Mouse (Mus musculus): ENCODE results near the gene Ccdc78.
"Not testable (repeated sequence)": the region's sequence is repeated elsewhere in the genome, so short reads cannot be mapped to it uniquely, and the experiment has no call there.

Ccdc78 gene

GRCm38 (mm10) chr17:25781339-25781738 lies 5.0 kb upstream of the Ccdc78 start:
- in situ Hi-C loops (cut with MseI, MboI): no loop called here

GRCm38 (mm10) chr17:25783086-25783485 lies 3.3 kb upstream of the Ccdc78 start:
- in situ Hi-C loops (cut with MseI, MboI): no loop called here

DNA sequence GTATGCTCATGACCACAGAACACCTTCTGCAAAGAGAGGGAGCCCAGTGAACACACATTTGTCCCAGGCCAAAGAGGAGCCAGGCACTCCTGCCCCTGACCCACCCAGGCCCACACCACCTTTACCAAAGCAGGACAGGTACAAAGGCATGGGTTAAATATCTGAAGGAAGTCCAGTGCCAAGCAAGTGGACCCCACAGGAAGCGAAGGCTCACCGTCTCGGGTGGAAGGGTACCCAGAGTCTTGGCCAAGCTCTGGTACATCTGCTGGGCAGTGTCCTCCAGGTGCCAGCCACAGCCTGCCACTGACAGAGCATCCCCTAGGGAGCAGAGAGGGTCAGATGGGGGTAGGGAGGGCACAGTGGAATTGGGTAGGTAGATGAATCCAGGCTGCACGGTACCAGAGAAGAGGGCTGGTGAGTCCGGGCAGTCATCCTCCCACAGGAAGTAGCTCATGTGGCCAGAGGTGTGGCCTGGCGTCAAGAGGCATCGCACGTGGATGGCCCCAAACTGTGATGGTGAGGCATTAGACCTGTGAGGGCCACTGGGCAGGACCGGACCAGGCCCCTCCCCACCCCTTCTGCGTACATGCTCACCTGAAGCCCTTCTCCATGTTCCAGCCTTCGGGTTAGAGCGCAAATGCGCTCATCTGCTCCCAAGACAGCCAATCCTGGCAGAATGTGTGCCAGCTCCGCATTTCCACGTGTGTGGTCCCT lies 2.4 kb upstream of the Ccdc78 start:
- in situ Hi-C loops (cut with MseI, MboI): no loop called here

GRCm38 (mm10) chr17:25785281-25785745 lies 1.1 kb upstream of the Ccdc78 start, which contains the start of gene Haghl:
Haghl (minus strand) TSS chr17:25785673.
- in situ Hi-C loops (cut with MseI, MboI): no loop called here

DNA sequence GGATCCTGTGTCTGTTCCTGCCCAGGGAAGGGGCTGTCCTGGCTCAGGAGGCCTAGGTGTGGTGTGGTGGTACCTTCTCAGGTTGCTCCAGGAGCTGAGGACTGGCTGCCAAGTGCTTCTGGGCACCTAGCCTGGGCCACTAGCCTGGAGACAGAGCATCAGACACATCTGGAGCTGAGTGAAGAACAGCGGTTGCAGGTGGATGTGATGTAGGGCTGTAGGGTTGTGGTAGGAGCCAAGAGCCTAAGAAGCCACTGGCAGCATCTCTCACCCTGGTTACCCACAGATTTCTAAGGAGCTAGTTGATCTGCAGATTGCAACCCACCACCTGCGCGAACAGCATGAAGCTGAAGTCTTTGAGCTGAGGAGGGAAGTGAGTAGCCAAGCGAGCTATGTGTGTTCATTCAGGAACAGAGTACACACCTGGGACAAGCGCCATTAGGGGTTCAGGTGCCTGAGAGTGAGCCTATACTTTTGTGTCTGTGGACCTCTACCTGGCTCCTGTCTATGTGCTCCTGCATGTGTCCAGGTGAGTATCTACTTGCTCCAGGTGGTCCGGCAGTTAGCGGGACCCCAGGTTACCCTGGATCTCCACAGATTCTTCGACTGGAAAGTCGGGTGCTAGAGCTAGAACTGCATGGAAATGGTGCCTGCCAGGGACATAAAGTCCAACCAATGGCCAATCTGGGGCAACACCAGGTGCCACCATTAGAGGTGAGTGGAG lies 563 bp downstream of the Ccdc78 start:
- in situ Hi-C loops (cut with MseI, MboI): no loop called here

DNA sequence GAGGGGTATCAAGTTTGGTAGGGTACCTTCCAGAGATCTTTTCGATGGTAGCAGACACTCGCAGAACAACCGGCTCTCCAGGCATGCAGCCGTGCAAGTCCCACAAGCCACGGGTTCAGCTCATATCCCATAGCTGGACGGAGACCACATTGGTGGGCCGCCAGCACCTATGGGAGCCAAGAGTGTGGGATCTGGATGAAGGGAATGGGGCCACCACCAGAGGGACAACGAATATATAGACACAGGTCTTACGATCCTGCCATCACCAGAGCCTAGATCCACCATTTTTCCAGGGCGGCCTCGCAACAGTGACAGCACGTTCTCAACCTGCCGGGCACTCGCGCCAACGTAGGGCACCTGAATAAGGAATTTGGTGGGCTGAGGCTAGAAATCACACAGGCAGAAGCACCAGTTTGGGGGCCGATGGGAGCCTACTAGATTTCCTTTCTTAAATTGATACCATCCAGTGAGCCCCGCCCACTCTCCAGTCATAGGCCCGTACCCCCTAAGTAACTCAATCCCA lies 5.0 kb downstream of the Ccdc78 start:
- in situ Hi-C loops (cut with MseI, MboI): no loop called here

- in situ Hi-C loops (cut with MseI, MboI): no loop called here
Measured at GRCm38 (mm10) chr17:25791843-25792527, 5.6 kb downstream of the Ccdc78 start.

DNA sequence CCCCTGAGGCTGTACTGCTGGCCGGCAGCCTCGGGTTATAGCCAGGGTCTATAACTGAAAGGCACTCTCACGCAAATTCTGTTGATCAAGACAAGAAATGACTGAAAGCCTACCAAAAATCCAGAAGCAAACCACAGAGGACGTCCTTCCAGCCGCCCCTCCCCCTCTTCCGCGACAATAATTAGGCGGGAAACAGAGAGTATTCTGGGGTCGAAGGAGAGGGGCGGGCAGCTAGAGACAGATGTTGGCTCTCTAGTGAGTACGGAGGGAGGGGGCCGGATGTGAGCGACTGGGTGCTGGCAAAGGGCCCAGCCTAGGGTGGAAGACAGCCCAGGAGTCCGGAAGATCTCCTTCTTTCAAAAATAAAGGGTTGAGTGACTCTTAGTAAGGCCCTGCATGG lies 6.2 kb downstream of the Ccdc78 start, which contains the start of gene Fam173a:
Gene Fam173a (minus strand): TSS at position 287 of the 400 bp plus-strand sequence.
- in situ Hi-C loops (cut with MseI, MboI): no loop called here

GRCm38 (mm10) chr17:25794197-25794596 lies 7.8 kb downstream of the Ccdc78 start:
- in situ Hi-C loops (cut with MseI, MboI): no loop called here

- in situ Hi-C loops (cut with MseI, MboI): no loop called here
Measured at GRCm38 (mm10) chr17:25794998-25795397, 8.6 kb downstream of the Ccdc78 start.

- in situ Hi-C loops (cut with MseI, MboI): no loop called here
Measured at GRCm38 (mm10) chr17:25795609-25796092, 9.3 kb downstream of the Ccdc78 start, which contains the start of gene AC134908.4. AC134908.4 (minus strand) TSS chr17:25795659.

DNA sequence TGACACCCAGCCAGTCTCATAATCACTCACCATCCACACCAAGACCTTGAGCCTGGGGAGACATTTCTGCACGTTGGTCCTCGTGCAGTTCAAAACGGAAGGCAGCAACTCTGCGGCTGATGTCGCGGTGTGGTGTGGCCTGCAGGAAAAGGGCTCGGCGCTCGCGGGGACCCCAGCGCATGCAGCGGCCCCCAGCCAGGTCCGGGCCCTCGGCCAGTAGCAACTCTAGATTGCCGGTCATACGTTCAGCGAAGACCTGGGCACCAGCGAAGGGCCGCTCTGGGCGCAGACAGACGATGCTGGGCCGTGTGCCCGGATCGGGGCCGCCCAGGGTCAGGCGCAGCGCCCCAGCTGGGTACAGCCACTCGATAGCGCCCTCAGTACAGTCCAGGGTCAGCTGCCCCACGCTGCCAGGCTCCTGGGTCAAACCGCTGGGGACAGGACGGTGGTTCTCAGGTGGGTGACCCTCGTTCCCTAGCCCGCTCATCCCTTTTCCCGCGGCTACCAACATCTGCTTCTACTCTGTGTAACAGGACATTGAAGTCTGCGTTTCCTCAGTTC lies 9.9 kb downstream of the Ccdc78 start:
- in situ Hi-C loops (cut with MseI, MboI): no loop called here

DNA sequence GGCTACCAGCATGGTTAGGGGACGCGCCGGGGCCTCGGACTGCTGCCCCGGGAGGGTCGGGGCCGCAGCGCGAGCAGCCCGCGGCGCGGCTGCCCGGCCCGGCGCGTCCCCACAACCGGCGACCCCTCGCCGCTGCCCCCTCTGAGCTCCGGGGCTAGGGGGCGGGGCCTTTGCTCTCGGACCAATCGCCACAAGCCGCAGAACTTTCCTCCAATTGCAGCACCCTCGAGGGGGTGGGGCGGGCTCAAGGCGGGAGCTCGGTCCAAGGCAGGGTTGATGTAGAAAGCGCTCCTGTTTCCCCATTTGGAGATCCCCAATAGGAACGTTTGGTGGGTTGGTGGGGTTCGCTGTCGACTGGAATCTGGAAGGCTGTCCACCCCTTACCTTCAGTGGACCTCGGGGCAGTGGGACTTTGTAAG lies 10.6 kb downstream of the Ccdc78 start, which contains the start of gene Metrn:
Gene Metrn (minus strand): TSS at position 186 of the 419 bp plus-strand sequence.
- in situ Hi-C loops (cut with MseI, MboI): no loop called here

GRCm38 (mm10) chr17:25801029-25801428 lies 14.6 kb downstream of the Ccdc78 start:
- in situ Hi-C loops (cut with MseI, MboI): loop anchor here in 1 of 2 experiments (5.0 kb wide), 2 partner anchors 34 to 69 kb away; no protein-coding TSS in a partner anchor

- in situ Hi-C loops (cut with MseI, MboI): loop anchor here in 1 of 2 experiments (5.0 kb wide), 2 partner anchors 36 to 71 kb away; no protein-coding TSS in a partner anchor
Measured at GRCm38 (mm10) chr17:25802825-25803517, 16.6 kb downstream of the Ccdc78 start.

- in situ Hi-C loops (cut with MseI, MboI): no loop called here
Measured at GRCm38 (mm10) chr17:25806507-25806906, 20.1 kb downstream of the Ccdc78 start.

DNA sequence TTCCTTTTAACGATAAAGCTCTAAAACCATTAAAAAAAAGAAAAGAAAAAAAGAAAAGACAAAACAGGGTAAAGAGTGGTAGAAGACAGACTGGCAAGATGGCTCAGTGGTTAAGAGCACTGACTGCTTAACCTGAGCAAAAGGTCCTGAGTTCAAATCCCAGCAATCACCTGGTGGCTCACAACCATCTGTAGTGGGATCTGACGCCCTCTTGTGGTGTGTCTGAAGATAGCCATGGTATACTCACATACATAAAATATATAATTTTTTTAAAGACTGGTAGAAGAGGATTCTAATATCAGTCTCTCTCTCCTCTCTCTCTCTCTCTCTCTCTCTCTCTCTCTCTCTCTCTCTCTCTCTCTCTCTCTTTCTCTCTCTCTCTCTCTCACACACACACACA lies 21.1 kb downstream of the Ccdc78 start:
- in situ Hi-C loops (cut with MseI, MboI): not testable (repeated sequence)

GRCm38 (mm10) chr17:25808028-25808427 lies 21.6 kb downstream of the Ccdc78 start:
- in situ Hi-C loops (cut with MseI, MboI): no loop called here

GRCm38 (mm10) chr17:25808789-25809605 lies 22.6 kb downstream of the Ccdc78 start, which contains the start of gene Fbxl16:
Fbxl16 (plus strand) TSS chr17:25809085.
- in situ Hi-C loops (cut with MseI, MboI): no loop called here
